Mouse (Mus musculus): ENCODE measurements around the gene Gng7. TPM values are rescaled to one million over a fixed set of nuclear protein-coding genes. Genes with fewer than 3 reads are reported as not detected.

The Gng7 gene
- 8.4 and 8.5 TPM in 2 replicates for polyA plus RNA-seq (2012; rRNA removed; ENCODE audit: low replicate concordance)

DNA sequence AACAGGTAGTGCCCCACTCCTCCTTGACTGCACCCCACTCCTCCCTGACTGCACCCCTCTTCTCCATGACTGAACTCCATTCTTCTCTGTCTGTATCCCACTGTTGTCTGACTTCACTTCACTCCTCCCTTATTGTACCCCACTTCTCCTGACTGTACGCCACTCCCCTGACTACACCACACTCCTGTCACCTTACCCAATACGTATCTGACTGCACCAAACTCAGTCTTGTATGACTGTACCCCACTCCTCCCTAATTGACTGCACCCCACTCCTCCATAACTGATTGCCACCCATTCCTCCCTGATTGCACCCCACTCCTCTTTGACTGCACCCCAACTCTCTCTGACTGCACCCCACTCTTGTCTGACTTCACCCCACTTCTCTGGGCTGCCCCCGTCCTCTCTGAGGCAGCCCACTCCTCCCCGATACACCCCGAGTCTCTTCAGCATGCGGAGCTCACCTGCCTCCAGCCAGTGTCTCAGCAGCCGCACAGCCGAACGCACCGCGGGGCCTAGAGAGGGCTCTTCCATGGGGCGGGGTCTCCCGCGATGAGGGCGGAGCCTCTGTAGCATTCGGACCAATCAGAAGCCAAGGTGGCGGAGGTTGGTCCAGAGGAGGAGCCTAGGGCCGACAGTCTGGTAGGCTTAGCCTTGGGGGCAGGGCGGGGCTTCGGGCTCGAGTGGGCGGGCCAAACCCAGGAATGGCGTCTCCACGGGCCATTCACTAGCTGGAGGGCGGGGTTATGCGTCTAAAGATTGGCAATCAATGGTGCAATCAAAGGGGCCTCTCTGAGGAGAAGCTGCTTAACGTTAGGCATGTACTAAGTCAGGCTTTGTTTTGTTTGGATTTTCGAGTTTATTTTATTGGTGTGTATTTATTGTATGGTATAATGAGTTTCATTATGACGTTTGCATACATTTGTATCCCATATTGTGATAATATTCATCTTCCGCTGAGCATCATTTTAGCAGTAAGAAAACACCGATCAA lies at the start of gene Gng7:
TSS of gene Gng7 (minus strand) at position 553 of the 992 bp plus-strand sequence.

DNA sequence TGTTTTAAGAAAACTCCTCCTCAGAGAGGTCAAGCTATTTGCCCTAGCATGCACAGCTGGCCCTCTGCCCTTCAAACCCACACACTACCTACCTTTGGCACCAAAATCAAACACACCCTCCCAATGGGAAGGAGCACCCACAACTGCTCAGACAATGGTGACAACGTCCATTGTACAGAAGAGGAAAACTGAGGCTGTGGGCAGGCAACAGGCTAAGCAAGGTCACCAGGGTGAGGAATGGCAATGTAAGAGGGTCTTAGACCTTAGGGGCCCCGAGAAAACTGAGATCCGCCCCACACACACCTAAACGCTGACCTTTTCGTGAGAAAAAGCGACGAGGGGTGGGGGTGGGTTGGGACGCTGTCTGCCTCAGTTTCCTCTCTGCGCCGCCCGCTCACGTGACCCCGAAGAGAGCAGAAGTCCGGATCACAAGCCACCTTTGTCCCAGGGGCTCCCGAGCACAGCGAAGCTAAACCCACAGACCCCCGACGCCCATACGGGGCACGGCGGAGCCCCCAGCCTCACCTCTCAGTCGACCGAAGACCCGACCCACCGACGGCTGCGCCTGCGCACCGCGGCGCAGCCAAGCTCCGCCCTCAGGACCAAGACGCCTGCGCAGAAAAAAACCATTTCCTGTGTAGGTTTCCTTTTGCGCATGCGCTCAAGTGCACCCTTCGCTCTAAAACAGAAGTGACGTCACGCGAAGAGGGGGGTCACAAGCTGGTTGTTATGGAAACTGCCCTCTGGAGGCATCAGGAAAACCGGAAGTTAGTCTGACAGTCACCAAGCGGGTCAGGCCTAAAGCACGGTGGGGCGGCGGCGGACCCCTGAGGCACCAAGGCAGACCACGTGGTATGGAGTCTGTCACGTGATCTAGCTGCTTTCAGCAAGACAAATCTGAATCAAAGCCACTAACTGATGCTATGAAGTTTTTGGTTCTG lies 45.1 kb upstream of the Gng7 start, which contains the start of gene Sgta:
TSS of gene Sgta (minus strand) at position 579 of the 941 bp plus-strand sequence.

DNA sequence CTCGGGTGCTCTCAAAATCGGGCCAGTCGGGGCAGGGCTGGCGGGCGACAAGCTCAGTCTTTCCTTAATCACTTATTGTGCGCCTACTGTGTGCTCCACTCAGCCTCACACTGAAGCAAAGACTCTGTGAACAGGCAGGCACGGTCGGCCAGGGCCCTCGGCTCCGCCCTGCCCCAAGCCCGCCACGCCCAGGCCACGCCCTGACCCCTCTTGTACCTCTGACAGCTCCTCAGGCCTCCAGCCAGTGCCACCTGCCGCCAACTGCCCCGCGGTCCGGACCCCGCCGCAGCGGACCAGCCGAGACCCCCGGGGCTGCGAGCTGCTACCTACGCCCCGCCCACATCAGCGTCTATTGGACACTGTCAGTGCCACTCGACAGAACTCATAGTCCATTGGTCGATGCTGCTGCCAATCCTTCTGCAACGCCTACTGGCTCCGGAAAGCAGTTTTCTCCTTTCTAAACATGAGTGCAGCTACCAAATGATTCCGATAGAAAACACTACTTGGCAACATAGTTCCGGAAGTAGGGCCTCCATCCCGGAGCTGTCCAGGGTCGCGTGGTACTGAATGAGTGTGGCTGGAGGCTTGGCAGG lies 22.3 kb upstream of the Gng7 start, which contains the start of gene Slc39a3:
TSS of gene Slc39a3 (minus strand) at position 439 of the 593 bp plus-strand sequence.

DNA sequence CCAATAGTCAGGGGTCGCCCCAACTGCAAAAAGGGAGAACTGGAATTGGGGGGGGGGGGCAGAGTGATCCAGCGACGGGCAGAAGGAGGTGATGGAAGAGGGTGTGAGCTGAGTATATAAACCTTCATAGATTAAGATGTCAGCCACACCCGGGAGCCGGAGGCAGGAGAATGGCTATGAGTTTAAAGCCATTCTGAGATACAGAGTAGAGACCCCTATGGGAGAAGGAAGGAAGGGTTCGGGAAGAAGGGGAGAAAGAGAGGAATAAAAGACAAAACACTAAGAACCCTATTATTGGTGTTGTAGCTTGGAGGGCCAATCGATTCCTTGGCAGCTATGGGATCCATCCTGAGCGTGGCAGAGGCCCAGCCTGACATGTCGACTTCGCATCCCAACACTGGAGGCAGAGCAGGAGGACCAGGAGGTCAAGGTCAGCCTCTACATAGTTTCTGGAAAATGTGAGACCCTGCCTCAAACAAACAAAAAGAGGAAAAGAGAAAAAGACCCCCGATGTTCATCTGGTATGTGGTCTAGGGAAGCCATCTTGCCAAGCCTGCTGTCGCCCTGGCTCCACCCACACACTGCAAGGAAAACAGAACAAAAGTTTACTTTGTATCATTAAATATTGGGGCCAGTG lies 11.0 kb upstream of the Gng7 start, which contains the start of gene Diras1:
TSS of gene Diras1 (minus strand) at position 24 of the 637 bp plus-strand sequence.

DNA sequence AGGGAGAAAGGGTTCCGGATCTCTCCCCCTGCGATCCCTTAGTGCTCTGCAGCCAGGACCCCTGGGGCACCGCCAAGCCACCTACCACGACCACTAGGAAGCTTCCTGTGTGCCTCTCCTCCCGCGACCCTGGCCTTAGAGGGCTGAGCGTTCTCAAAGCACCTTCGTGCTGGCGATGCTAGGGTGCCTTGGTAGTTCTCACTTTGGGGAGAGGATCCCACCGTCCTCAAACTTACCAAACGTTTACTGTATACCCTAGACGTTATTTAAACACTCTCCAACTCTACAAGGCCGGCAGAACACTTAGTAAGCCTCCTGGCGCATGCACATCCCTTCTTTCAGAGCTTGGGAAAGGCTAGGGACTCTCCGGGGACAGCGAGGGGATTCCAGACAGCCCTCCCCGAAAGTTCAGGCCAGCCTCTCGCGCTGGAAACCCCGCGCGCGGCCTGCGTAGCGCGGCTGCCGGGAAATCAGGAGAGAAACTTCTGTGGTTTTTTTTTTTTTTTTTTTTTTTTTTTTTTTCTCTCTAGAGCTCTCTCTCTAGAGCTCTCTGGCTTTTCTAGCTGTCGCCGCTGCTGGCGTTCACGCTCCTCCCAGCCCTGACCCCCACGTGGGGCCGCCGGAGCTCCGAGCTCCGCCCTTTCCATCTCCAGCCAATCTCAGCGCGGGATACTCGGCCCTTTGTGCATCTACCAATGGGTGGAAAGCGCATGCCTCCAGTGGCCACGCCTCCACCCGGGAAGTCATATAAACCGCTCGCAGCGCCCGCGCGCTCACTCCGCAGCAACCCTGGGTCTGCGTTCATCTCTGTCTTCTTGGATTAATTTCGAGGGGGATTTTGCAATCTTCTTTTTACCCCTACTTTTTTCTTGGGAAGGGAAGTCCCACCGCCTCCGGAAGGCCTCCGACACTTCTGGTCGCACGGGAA lies 85.2 kb downstream of the Gng7 start, which contains the start of gene Gadd45b:
TSS of gene Gadd45b (plus strand) at position 775 of the 928 bp plus-strand sequence.

DNA sequence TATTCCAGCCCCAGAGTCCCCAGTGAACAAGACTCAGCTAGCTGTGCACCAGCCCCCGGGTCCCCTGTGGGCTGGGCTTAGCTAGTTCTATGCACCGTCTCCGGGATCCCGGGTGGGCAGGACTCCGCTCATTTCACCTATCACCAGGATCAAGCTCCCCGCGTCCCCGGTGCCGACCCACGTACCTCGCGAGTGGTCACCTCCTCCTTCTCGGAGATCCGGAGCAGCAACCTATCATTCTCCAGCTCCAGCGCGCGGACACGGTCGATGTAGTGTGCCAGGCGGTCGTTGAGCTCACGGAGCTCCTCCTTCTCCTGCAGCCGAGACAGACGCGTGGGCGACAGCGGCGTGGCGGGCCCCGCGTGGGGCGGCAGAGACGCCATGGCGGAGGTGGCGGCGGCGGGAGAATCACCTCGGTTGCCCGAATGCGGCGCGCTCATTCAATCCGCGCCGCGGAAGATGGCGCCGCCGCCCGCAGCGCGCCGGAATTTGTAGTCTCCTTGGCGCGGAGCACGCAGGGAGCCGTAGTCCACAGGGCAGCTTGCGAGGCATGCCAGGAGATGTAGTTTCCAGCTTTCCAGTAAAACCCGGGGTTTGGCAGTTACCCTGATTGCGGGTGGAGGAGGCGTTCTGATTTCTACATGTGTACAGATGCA lies 96.8 kb downstream of the Gng7 start, which contains the start of gene Lmnb2:
TSS of gene Lmnb2 (minus strand) at position 467 of the 656 bp plus-strand sequence.

DNA sequence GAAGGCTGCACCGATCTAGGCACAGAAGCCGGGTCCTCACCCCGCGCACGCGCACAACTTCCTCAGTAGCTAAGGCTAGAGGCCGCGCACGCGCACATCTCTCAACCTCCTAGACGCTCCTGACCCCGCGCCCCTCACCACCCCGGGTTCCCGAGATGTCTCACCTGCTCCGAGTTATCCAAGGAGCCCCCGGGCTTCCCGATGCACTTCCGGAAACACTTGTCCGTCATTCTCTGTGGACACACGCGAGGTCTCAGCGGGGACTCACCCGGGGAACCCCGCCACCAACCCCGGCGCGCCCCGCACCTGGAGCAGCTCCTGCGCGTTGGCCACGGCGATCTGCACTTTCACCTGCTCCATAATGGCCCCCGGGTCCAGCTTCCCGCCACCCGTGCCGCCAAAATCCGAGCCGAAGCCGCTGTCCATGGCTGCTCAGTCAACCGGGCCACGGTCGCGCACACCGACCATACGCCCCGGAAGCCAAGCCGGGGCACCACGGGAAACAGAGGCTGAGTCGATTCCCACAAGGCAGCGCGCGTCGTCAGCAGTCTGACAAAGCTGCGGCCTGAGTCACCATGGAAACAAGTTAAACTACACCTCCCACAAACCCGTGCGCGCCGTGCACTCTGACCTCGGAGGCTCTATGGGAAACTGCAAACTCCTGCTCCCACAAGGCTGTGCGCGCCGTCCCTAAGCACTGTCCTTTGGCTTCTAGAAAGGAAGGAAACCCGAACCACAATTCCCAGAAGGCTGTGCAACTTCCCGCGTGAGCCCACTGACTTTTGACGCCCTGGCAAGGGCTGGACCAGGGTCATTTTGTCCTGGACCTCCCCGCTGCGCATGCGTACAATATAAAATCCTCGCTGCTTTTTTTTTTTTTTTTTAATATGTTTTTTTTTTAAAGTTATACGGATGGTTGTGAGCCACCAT lies 114.2 kb downstream of the Gng7 start, which contains the start of gene Timm13:
TSS of gene Timm13 (minus strand) at position 652 of the 930 bp plus-strand sequence.

Other genes with a start within 250 kb of the Gng7 start
- gene Sf3a2, start 216.7 kb downstream of the Gng7 start, polyA plus RNA-seq (2012; rRNA removed; ENCODE audit: low replicate concordance), result 24.0 and 43.6 TPM in 2 replicates
- 44.8 and 76.1 TPM in 2 replicates for gene Plekhj1, start 216.3 kb downstream of the Gng7 start, polyA plus RNA-seq (2012; rRNA removed; ENCODE audit: low replicate concordance)
- 0.44 and 0.53 TPM in 2 replicates for gene Amh, start 209.7 kb downstream of the Gng7 start, polyA plus RNA-seq (2012; rRNA removed; ENCODE audit: low replicate concordance)
- gene Jsrp1, start 201.4 kb downstream of the Gng7 start, polyA plus RNA-seq (2012; rRNA removed; ENCODE audit: low replicate concordance), result 0.21 and 0.96 TPM in 2 replicates
- gene Oaz1, start 188.3 kb downstream of the Gng7 start, polyA plus RNA-seq (2012; rRNA removed; ENCODE audit: low replicate concordance), result 919 and 1,058 TPM in 2 replicates
- 0.03 TPM in 1 of 2 replicates, not detected in the other for gene Lingo3, start 170.9 kb downstream of the Gng7 start, polyA plus RNA-seq (2012; rRNA removed; ENCODE audit: low replicate concordance)
- 86.7 and 136 TPM in 2 replicates for gene Lsm7, start 159.7 kb downstream of the Gng7 start, polyA plus RNA-seq (2012; rRNA removed; ENCODE audit: low replicate concordance)
- 62.5 and 116 TPM in 2 replicates for gene Sppl2b, start 159.7 kb downstream of the Gng7 start, polyA plus RNA-seq (2012; rRNA removed; ENCODE audit: low replicate concordance)
- 0.07 and 0.36 TPM in 2 replicates for gene Tmprss9, start 143.1 kb downstream of the Gng7 start, polyA plus RNA-seq (2012; rRNA removed; ENCODE audit: low replicate concordance)
- gene Timm13, start 114.0 kb downstream of the Gng7 start, polyA plus RNA-seq (2012; rRNA removed; ENCODE audit: low replicate concordance), result 179 and 198 TPM in 2 replicates
- gene Lmnb2, start 96.7 kb downstream of the Gng7 start, polyA plus RNA-seq (2012; rRNA removed; ENCODE audit: low replicate concordance), result 7.3 and 23.8 TPM in 2 replicates
- gene Gadd45b, start 84.9 kb downstream of the Gng7 start, polyA plus RNA-seq (2012; rRNA removed; ENCODE audit: low replicate concordance), result 18.0 and 22.1 TPM in 2 replicates
- 0.08 and 0.13 TPM in 2 replicates for gene Diras1, start 10.7 kb upstream of the Gng7 start, polyA plus RNA-seq (2012; rRNA removed; ENCODE audit: low replicate concordance)
- gene Slc39a3, start 22.5 kb upstream of the Gng7 start, polyA plus RNA-seq (2012; rRNA removed; ENCODE audit: low replicate concordance), result 47.1 and 47.6 TPM in 2 replicates
- gene Sgta, start 45.2 kb upstream of the Gng7 start, polyA plus RNA-seq (2012; rRNA removed; ENCODE audit: low replicate concordance), result 276 and 324 TPM in 2 replicates
- gene Thop1, start 55.1 kb upstream of the Gng7 start, polyA plus RNA-seq (2012; rRNA removed; ENCODE audit: low replicate concordance), result 29.8 and 72.2 TPM in 2 replicates
- gene Creb3l3, start 83.9 kb upstream of the Gng7 start, polyA plus RNA-seq (2012; rRNA removed; ENCODE audit: low replicate concordance), result 0.75 and 2.3 TPM in 2 replicates
- 134 and 183 TPM in 2 replicates for gene Map2k2, start 91.0 kb upstream of the Gng7 start, polyA plus RNA-seq (2012; rRNA removed; ENCODE audit: low replicate concordance)
- 32.2 and 49.6 TPM in 2 replicates for gene Zbtb7a, start 120.3 kb upstream of the Gng7 start, polyA plus RNA-seq (2012; rRNA removed; ENCODE audit: low replicate concordance)
- gene Pias4, start 153.0 kb upstream of the Gng7 start, polyA plus RNA-seq (2012; rRNA removed; ENCODE audit: low replicate concordance), result 28.2 and 37.7 TPM in 2 replicates
- 1,292 and 2,498 TPM in 2 replicates for gene Eef2, start 161.7 kb upstream of the Gng7 start, polyA plus RNA-seq (2012; rRNA removed; ENCODE audit: low replicate concordance)
- 75.2 and 89.3 TPM in 2 replicates for gene Dapk3, start 168.1 kb upstream of the Gng7 start, polyA plus RNA-seq (2012; rRNA removed; ENCODE audit: low replicate concordance)
- not detected in 2 replicates for gene 4930442H23Rik, start 168.9 kb upstream of the Gng7 start, polyA plus RNA-seq (2012; rRNA removed; ENCODE audit: low replicate concordance)
- not detected in 2 replicates for gene Nmrk2, start 187.1 kb upstream of the Gng7 start, polyA plus RNA-seq (2012; rRNA removed; ENCODE audit: low replicate concordance)
- gene Atcay, start 215.9 kb upstream of the Gng7 start, polyA plus RNA-seq (2012; rRNA removed; ENCODE audit: low replicate concordance), result 0.03 and 0.06 TPM in 2 replicates
- gene Zfr2, start 218.2 kb upstream of the Gng7 start, polyA plus RNA-seq (2012; rRNA removed; ENCODE audit: low replicate concordance), result 5.7 and 25.8 TPM in 2 replicates
- gene Matk, start 238.0 kb upstream of the Gng7 start, polyA plus RNA-seq (2012; rRNA removed; ENCODE audit: low replicate concordance), result 3.3 and 4.0 TPM in 2 replicates

Measured in subcutaneous adipose tissue, adult 2 months (tissue).